Mouse (Mus musculus): ENCODE data around the gene Ap3b1.

GRCm38 (mm10) chr13:94379006-94379405 lies 20.2 kb downstream of the Ap3b1 start:
- TF ChIP-seq CTCF (IDR thresholded peaks at IDR 0.05; ENCODE audit: insufficient read depth, low read length): no peak
- TF ChIP-seq POLR2A (IDR thresholded peaks at IDR 0.05; ENCODE audit: borderline replicate concordance, extremely low read depth, low read depth, low read length): no peak

All from lung, adult 2 months (tissue).